Mouse (Mus musculus): Measurements from ENCODE around the gene Fam187b.

GRCm38 (mm10) chr7:31028609-31029008, 55.0 kb downstream of the Fam187b start:
- TF ChIP-seq CTCF (IDR thresholded peaks at IDR 0.05; ENCODE audit: control insufficient read depth, insufficient read depth, insufficient replicate concordance, low read depth, low read length): no peak
- TF ChIP-seq POLR2A (IDR thresholded peaks at IDR 0.05; ENCODE audit: control insufficient read depth, low read depth, low read length): no peak

All from testis, adult 2 months (tissue).